Mouse (Mus musculus): ENCODE measurements around the gene 1110008P14Rik. TPM values are rescaled to one million over a fixed set of nuclear protein-coding genes. Genes with fewer than 3 reads are reported as not detected.
A peak's percentile ranks its signal among the peaks of the same experiment; 100 is the strongest.
"Not testable (repeated sequence)": the region's sequence is repeated elsewhere in the genome, so short reads cannot be mapped to it uniquely, and the experiment has no call there.

The 1110008P14Rik gene
- polyA plus RNA-seq, 1 experiment: 39.6 TPM

DNA sequence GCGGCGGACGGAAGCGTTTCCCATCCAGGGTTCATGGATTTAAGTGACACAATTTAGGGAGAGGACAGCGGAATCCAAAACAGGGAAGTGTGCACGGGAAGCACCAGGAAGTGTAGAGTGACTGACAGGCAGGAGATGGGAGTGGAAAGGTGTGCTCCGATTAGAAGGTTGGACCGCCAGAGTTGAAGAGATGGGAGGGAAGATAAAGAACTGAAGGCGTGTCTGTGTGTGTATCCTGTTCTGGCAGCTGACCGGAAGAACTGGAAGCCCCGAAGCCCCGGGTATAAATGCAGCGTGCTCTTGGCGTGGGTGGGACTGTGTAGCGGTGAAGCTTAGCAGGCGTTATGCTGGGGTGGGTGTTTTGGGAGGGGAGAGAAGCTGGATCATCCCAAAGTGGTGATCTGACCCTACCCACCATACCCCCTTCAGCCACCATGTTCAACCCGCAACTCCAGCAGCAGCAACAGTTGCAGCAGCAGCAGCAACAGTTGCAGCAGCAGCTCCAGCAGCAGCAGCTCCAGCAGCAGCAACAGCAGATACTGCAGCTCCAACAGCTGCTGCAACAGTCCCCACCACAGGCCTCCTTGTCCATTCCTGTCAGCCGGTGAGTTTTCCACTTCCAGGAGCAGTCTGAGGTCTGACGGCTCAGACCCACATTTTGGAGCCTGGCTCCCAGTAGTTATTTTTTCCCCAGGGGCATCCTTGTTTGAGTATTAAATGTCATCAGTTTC, 18.2 kb downstream of the 1110008P14Rik start:
- H3K4me3 ChIP-seq (replicated peaks; ENCODE audit: control insufficient read depth, low read depth, low read length): peak overlapping the region; percentile 83
- peak overlapping the region; percentile 92 for H3K27ac ChIP-seq (ENCODE audit: control insufficient read depth, insufficient read depth, low read depth, low read length, poor library complexity)
- TF ChIP-seq POLR2A (IDR thresholded peaks at IDR 0.05; ENCODE audit: borderline replicate concordance, control insufficient read depth, low read depth, low read length): no peak
- no peak for TF ChIP-seq CTCF (IDR thresholded peaks at IDR 0.05; ENCODE audit: control insufficient read depth, insufficient read depth, low read length)
- WGBS: 7% methylated on average over 19 of the region's 19 CpGs
- no peaks in the 10 kb centered on the region; the same call in 1 of the 2 replicates for H3K4me1 ChIP-seq (ENCODE audit: control insufficient read depth, insufficient read depth, low read length)

DNA sequence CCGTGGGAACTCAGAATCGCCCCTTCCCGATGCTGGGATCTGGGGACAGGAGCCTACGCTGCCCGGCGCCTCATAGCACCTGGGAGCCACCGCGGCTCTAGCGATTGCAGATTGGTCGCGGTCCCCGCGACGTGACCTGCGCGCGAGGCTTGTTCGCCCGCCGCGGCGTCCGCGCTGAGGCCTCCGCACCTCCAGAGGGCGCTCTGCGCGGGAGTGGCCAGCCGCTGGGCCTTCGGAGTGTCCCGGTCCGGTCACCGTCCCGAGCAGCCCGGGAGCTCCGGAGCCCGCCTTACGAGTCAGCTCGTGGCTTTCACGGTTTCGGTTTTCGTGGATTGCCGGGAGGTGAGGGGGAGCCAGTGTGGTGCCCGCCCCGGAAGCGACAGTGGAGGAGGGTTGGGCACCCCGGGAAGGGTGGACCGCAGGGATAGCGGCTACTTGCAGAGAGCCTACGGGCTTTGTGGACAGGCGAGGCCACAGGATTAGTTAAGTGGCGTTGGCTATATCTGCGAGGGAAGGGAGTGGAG, 18.9 kb downstream of the 1110008P14Rik start:
- WGBS: under 1% methylated on average over 53 of the region's 53 CpGs
- Histone ChIP-seq H3K4me3 (replicated peaks; ENCODE audit: control insufficient read depth, low read depth, low read length) (peak overlapping the region; percentile 83), H3K27ac (ENCODE audit: control insufficient read depth, insufficient read depth, low read depth, low read length, poor library complexity) (peak overlapping the region; percentile 92), H3K4me1 (ENCODE audit: control insufficient read depth, insufficient read depth, low read length) (no peaks in the 10 kb centered on the region; the same call in 1 of the 2 replicates)
- peak; percentile 69; the same call in 1 of the 2 replicates for TF ChIP-seq POLR2A (IDR thresholded peaks at IDR 0.05; ENCODE audit: borderline replicate concordance, control insufficient read depth, low read depth, low read length)
- TF ChIP-seq CTCF (IDR thresholded peaks at IDR 0.05; ENCODE audit: control insufficient read depth, insufficient read depth, low read length): peak; percentile 88

- not testable (repeated sequence) for H3K4me1 ChIP-seq (ENCODE audit: control insufficient read depth, insufficient read depth, low read length); H3K27ac ChIP-seq (ENCODE audit: control insufficient read depth, insufficient read depth, low read depth, low read length, poor library complexity)
- H3K4me3 ChIP-seq (replicated peaks; ENCODE audit: control insufficient read depth, low read depth, low read length): peak overlapping the region; percentile 83
- WGBS: 19% methylated on average over 5 of the region's 5 CpGs
Observed at GRCm38 (mm10) chr2:32362274-32362673, 19.5 kb downstream of the 1110008P14Rik start.

DNA sequence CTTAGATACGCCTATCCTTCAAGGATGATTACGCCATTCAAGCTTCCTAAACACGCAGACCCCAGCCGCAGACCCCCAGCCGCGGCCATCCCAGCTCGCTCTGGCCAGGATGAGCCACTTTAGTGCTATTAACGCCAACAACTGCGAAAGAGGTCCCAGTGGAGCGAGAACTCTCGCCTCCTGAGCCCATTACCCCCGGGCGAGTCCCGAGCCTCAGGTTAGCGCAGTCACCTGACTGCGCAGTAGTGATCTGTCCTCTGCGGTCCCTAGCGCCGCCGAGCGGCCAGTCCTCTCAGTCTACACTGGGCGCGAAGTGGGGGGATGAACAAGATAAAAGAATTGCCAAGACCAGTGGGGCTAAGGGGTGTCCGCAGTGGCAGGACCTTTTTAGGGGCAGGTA, 20.3 kb downstream of the 1110008P14Rik start:
- Histone ChIP-seq H3K27ac (ENCODE audit: control insufficient read depth, insufficient read depth, low read depth, low read length, poor library complexity) (peak overlapping the region; percentile 61), H3K4me3 (replicated peaks; ENCODE audit: control insufficient read depth, low read depth, low read length) (peak overlapping the region; percentile 72), H3K4me1 (ENCODE audit: control insufficient read depth, insufficient read depth, low read length) (no peaks in the 10 kb centered on the region; the same call in 1 of the 2 replicates)
- WGBS: 1% methylated on average over 24 of the region's 24 CpGs
- TF ChIP-seq POLR2A (IDR thresholded peaks at IDR 0.05; ENCODE audit: borderline replicate concordance, control insufficient read depth, low read depth, low read length) (peak; percentile 60; the same call in 1 of the 2 replicates), CTCF (IDR thresholded peaks at IDR 0.05; ENCODE audit: control insufficient read depth, insufficient read depth, low read length) (peak; percentile 56)

GRCm38 (mm10) chr2:32360741-32361140, 21.0 kb downstream of the 1110008P14Rik start:
- Histone ChIP-seq H3K27ac (ENCODE audit: control insufficient read depth, insufficient read depth, low read depth, low read length, poor library complexity) (no peak overlapping the region), H3K4me1 (ENCODE audit: control insufficient read depth, insufficient read depth, low read length) (no peaks in the 10 kb centered on the region; the same call in 1 of the 2 replicates), H3K4me3 (replicated peaks; ENCODE audit: control insufficient read depth, low read depth, low read length) (peak overlapping the region; percentile 66)
- TF ChIP-seq POLR2A (IDR thresholded peaks at IDR 0.05; ENCODE audit: borderline replicate concordance, control insufficient read depth, low read depth, low read length) (no peak), CTCF (IDR thresholded peaks at IDR 0.05; ENCODE audit: control insufficient read depth, insufficient read depth, low read length) (no peak)
- 12% methylated on average over 14 of the region's 14 CpGs for WGBS

DNA sequence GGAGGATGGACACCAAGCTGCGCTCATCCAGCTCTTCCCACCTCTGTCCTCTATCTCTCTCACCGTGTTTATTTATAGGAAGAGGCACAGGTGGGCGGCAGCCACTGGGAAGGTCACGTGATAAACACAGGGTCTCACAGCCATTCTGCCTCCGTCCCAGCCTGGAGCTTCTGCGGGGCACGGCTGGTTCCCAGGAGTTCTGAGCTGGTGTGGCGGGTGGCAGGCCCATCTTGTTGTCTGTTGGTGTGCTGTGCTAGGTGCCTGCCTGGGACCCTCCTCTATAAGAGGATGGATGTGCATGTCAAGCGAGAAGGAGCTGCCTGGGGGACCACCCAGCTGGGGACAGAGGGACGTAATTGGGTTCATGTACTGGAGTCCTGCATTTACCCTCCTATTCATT, 23.4 kb downstream of the 1110008P14Rik start:
- no peak overlapping the region for H3K4me3 ChIP-seq (replicated peaks; ENCODE audit: control insufficient read depth, low read depth, low read length)
- 82% methylated on average over 10 of the region's 10 CpGs for WGBS
- H3K4me1 ChIP-seq (ENCODE audit: control insufficient read depth, insufficient read depth, low read length): no peaks in the 10 kb centered on the region; the same call in 1 of the 2 replicates
- no peak for TF ChIP-seq CTCF (IDR thresholded peaks at IDR 0.05; ENCODE audit: control insufficient read depth, insufficient read depth, low read length)
- no peak for TF ChIP-seq POLR2A (IDR thresholded peaks at IDR 0.05; ENCODE audit: borderline replicate concordance, control insufficient read depth, low read depth, low read length)
- no peak overlapping the region for H3K27ac ChIP-seq (ENCODE audit: control insufficient read depth, insufficient read depth, low read depth, low read length, poor library complexity)

DNA sequence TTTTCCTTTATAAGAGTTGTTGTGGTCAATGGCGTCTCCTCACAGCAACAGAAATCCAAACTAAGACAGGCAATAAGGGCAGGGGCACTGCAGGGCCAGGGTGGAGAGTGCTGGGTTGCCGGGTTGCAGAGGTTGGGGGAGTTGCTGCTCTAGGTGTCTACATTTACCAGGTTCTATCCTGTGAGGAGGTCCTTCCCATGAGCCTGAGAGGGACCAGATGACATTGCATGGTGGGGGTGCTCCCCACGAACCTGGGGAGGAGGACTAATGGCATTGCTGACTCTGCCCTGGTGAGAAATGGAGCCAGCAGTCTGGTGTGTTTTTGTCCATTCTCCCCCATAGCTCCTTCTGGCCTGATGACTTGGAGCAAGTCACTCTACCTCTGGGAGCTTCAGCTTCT, 24.0 kb downstream of the 1110008P14Rik start:
- TF ChIP-seq CTCF (IDR thresholded peaks at IDR 0.05; ENCODE audit: control insufficient read depth, insufficient read depth, low read length) (no peak), POLR2A (IDR thresholded peaks at IDR 0.05; ENCODE audit: borderline replicate concordance, control insufficient read depth, low read depth, low read length) (no peak)
- H3K27ac ChIP-seq (ENCODE audit: control insufficient read depth, insufficient read depth, low read depth, low read length, poor library complexity): no peak overlapping the region
- 71% methylated on average over 3 of the region's 3 CpGs for whole genome bisulfite sequencing

DNA sequence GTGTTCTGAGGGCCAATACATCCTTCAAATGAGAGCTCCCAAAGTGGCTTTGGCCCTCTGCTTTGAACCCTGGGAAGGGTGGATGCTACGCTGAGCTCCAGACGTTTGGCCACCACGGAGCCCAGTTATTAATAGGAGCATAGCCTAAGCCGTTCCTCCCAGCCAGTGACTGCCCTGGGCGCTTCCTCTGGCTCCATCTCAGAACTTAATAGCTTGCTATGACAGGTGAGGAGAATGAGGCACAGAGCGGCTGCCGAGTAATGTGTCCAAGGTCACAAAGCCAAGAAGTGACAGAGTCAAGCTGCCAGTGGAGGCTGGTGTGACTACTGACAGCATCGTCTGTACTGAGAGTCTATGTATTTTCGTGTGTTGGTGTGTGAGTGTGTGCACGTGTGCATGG, 25.5 kb downstream of the 1110008P14Rik start:
- Histone ChIP-seq H3K4me3 (replicated peaks; ENCODE audit: control insufficient read depth, low read depth, low read length) (no peak overlapping the region), H3K27ac (ENCODE audit: control insufficient read depth, insufficient read depth, low read depth, low read length, poor library complexity) (no peak overlapping the region), H3K4me1 (ENCODE audit: control insufficient read depth, insufficient read depth, low read length) (no peaks in the 10 kb centered on the region; the same call in 1 of the 2 replicates)
- 79% methylated on average over 10 of the region's 10 CpGs for WGBS
- TF ChIP-seq CTCF (IDR thresholded peaks at IDR 0.05; ENCODE audit: control insufficient read depth, insufficient read depth, low read length) (no peak), POLR2A (IDR thresholded peaks at IDR 0.05; ENCODE audit: borderline replicate concordance, control insufficient read depth, low read depth, low read length) (no peak)

More for the DNA sequence above, 24.0 kb downstream of the 1110008P14Rik start:
- Histone ChIP-seq H3K4me1 (ENCODE audit: control insufficient read depth, insufficient read depth, low read length) (no peaks in the 10 kb centered on the region; the same call in 1 of the 2 replicates), H3K4me3 (replicated peaks; ENCODE audit: control insufficient read depth, low read depth, low read length) (no peak overlapping the region)
